Mouse (Mus musculus): ENCODE data around the gene Ddx54.

GRCm38 (mm10) chr5:120566101-120566500, 46.4 kb upstream of the Ddx54 start:
- TF ChIP-seq CTCF (IDR thresholded peaks at IDR 0.05; ENCODE audit: extremely low read depth, insufficient read length, insufficient replicate concordance, low read depth, low read length): no peak
- no peak for TF ChIP-seq POLR2A (IDR thresholded peaks at IDR 0.05; ENCODE audit: low read depth, low read length)

Data from small intestine, adult 2 months (tissue).